Mouse (Mus musculus) left cerebral cortex, adult 2 months (tissue): ENCODE data around the gene Adprhl1. TPM values are rescaled to one million over a fixed set of nuclear protein-coding genes. Genes with fewer than 3 reads are reported as not detected.

Source experiments
- DNase-seq, 2 experiments: peaks; one replicate each; pipeline ENCODE4 v3.0.0; 2021 to 2022; ENCODE audit warnings: low spot score in 2 of 2, mixed read lengths in 1 of 2; ENCODE audit errors: extremely low spot score in 1 of 2
- H3K27ac ChIP-seq: fragments of 200-600 bp; 2 replicates; pipeline ENCODE4 v1.8.1; 2022
- H3K4me3 ChIP-seq: fragments of 200-600 bp; 2 replicates; pipeline ENCODE4 v1.8.1; 2022
- CTCF ChIP-seq: fragments of 200-600 bp; IDR thresholded peaks from 2 replicates; pipeline ENCODE4 v1.8.1; 2022; ENCODE audit warnings: antibody characterized with exemption, mild to moderate bottlenecking, moderate library complexity
- intact Hi-C: fragments of 180-260 bp; cut with DNase I; formaldehyde crosslinking; loops from one replicate; pipeline ENCODE4 v1.15.1; 2025
- long read RNA-seq, 2 experiments: library from polyadenylated mRNA; stranded (forward); transcript quantifications; one replicate each; pipeline ENCODE4 v2.0.0; 2021; ENCODE audit warnings: borderline mapping rate in 2 of 2
- total RNA-seq, 2 experiments: library from RNA; stranded (reverse); gene quantifications; 2 replicates each; pipeline ENCODE4 v1.2.3; 2021

The Adprhl1 gene
- total RNA-seq, result 1 to 10 TPM; 1.4 to 1.7 TPM
- long read RNA-seq, experiment 1, partial matches to known transcripts, result 0 of 1 reads
- long read RNA-seq, experiment 1, other reads (novel, unspliced or antisense), result 1 of 1 reads
- long read RNA-seq, experiment 2, partial matches to known transcripts, result 0 of 1 reads
- long read RNA-seq, experiment 2, other reads (novel, unspliced or antisense), result 0 of 1 reads

- intact Hi-C loops, result loop anchor here (5.0 kb wide), 2 partner anchors 97 to 122 kb away; partner anchors contain the start of gene Lamp1
- H3K27ac ChIP-seq, result no peak within 1 kb of the TSS
- peak; percentile 77 for TF ChIP-seq CTCF
- peak; percentile 74 for DNase-seq
- no peak within 1 kb of the TSS for H3K4me3 ChIP-seq
Observed at GRCm38 (mm10) chr8:13254019-13254418, at the start of gene Adprhl1. Adprhl1 (minus strand) TSS chr8:13254162.

- DNase-seq, result no peak
- Histone ChIP-seq H3K4me3 (no peak overlapping the region), H3K27ac (no peak overlapping the region)
- intact Hi-C loops, result no loop called here
- TF ChIP-seq CTCF, result no peak
Observed at GRCm38 (mm10) chr8:13301036-13301435, 47.1 kb upstream of the Adprhl1 start.

GRCm38 (mm10) chr8:13299571-13299970, 45.6 kb upstream of the Adprhl1 start:
- no peak for DNase-seq
- intact Hi-C loops, result no loop called here
- H3K27ac ChIP-seq, result no peak overlapping the region
- no peak overlapping the region for H3K4me3 ChIP-seq
- TF ChIP-seq CTCF, result no peak

- TF ChIP-seq CTCF, result no peak
- intact Hi-C loops, result no loop called here
- DNase-seq, result no peak
Observed at GRCm38 (mm10) chr8:13293677-13294470, 39.9 kb upstream of the Adprhl1 start.

GRCm38 (mm10) chr8:13292364-13292763, 38.4 kb upstream of the Adprhl1 start:
- Histone ChIP-seq H3K27ac (no peak overlapping the region), H3K4me3 (no peak overlapping the region)
- TF ChIP-seq CTCF, result peak; percentile 91
- intact Hi-C loops, result no loop called here
- DNase-seq, result peak; percentile 72 to 78

More at GRCm38 (mm10) chr8:13293677-13294470, 39.9 kb upstream of the Adprhl1 start:
- no peak overlapping the region for H3K4me3 ChIP-seq
- no peak overlapping the region for H3K27ac ChIP-seq

GRCm38 (mm10) chr8:13288646-13289045, 34.7 kb upstream of the Adprhl1 start:
- Histone ChIP-seq H3K27ac (peak overlapping the region; percentile 98), H3K4me3 (peak overlapping the region; percentile 87)
- no peak for TF ChIP-seq CTCF
- intact Hi-C loops, result no loop called here
- DNase-seq, result no peak

GRCm38 (mm10) chr8:13287692-13288623, 34.0 kb upstream of the Adprhl1 start, which contains the start of the genes Dcun1d2 and Tmco3:
Dcun1d2 (minus strand) TSS chr8:13288131.
Tmco3 (plus strand) TSS chr8:13288190.
- Histone ChIP-seq H3K27ac (peak within 1 kb of the TSS; percentile 98), H3K4me3 (peak within 1 kb of the TSS; percentile 87)
- DNase-seq, result peak; percentile 95 to 96
- TF ChIP-seq CTCF, result no peak
- intact Hi-C loops, result no loop called here

- peak overlapping the region; percentile 98 for H3K27ac ChIP-seq
- intact Hi-C loops, result no loop called here
- DNase-seq, result peak; percentile 78 to 79
- no peak for TF ChIP-seq CTCF
- H3K4me3 ChIP-seq, result peak overlapping the region; percentile 87
Observed at GRCm38 (mm10) chr8:13287304-13287691, 33.3 kb upstream of the Adprhl1 start.

GRCm38 (mm10) chr8:13283200-13283599, 29.2 kb upstream of the Adprhl1 start:
- no peak overlapping the region for H3K27ac ChIP-seq
- intact Hi-C loops, result no loop called here
- DNase-seq, result no peak
- peak; percentile 18 for TF ChIP-seq CTCF
- no peak overlapping the region for H3K4me3 ChIP-seq

- Histone ChIP-seq H3K27ac (no peak overlapping the region), H3K4me3 (no peak overlapping the region)
- DNase-seq, result no peak
- intact Hi-C loops, result no loop called here
- TF ChIP-seq CTCF, result no peak
Observed at GRCm38 (mm10) chr8:13276941-13277447, 23.0 kb upstream of the Adprhl1 start.

GRCm38 (mm10) chr8:13272834-13273233, 18.9 kb upstream of the Adprhl1 start:
- no peak overlapping the region for H3K4me3 ChIP-seq
- no peak overlapping the region for H3K27ac ChIP-seq
- no peak for TF ChIP-seq CTCF
- DNase-seq, result no peak
- intact Hi-C loops, result no loop called here
